Mouse (Mus musculus): ENCODE measurements around the gene Zfp408.
"Not testable (repeated sequence)": the region's sequence is repeated elsewhere in the genome, so short reads cannot be mapped to it uniquely, and the experiment has no call there.

DNA sequence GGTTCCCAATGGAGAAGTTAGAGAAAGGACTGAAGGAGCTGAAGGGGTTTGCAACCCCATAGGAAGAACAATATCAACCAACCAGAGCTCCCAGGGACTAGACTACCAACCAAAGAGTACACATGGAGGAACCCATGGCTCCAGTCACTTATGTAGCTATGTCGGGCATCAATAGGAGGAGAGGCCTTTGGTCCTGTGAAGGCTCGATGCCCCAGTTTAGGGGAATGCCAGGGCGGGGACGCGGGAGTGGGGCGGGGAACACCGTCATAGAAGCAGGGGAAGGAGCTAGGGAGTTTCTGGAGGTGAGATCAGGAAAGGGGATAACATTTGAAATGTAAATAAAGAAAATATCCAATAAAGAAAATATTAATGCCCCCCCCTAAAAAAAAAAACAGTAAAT lies 26.2 kb downstream of the Zfp408 start:
- TF ChIP-seq CTCF (IDR thresholded peaks at IDR 0.05; ENCODE audit: low read depth); EP300 (optimal IDR thresholded peaks at IDR 0.05): not testable (repeated sequence)

Data from stomach, postnatal 0 days (tissue).